Mouse (Mus musculus) adrenal gland, adult (tissue): ENCODE measurements at regions not wholly inside any gene's neighbourhood (a gene's known extent, or its start where the extent isn't known, plus 50 kb on each side); places are given as distances from the start of the nearest gene placed in this dataset.
"Not testable (repeated sequence)": the region's sequence is repeated elsewhere in the genome, so short reads cannot be mapped to it uniquely, and the experiment has no call there.

Experiments used
- DNase-seq, 2 experiments: peaks; one replicate each; pipeline ENCODE4 v3.0.0; 2022 to 2023; ENCODE audit warnings: low spot score in 1 of 2; ENCODE audit not compliant: inconsistent age in 2 of 2

- no peak for DNase-seq
Observed at GRCm38 (mm10) chr3:130833722-130834121, 103.5 kb upstream of the Rpl34 start.

GRCm38 (mm10) chr3:130833082-130833481 is 102.9 kb upstream of the Rpl34 start:
- no peak for DNase-seq

GRCm38 (mm10) chr3:130831788-130832187 is 101.6 kb upstream of the Rpl34 start:
- no peak for DNase-seq

- no peak for DNase-seq
Observed at GRCm38 (mm10) chr3:130828346-130828745, 98.1 kb upstream of the Rpl34 start.

- DNase-seq: peak in 1 of 2 experiments; percentile 34
Observed at GRCm38 (mm10) chr3:130827934-130828333, 97.7 kb upstream of the Rpl34 start.

GRCm38 (mm10) chr3:130827021-130827420 is 96.8 kb upstream of the Rpl34 start:
- DNase-seq: no peak

- DNase-seq: no peak
Observed at GRCm38 (mm10) chr3:130819837-130820098, 89.6 kb upstream of the Rpl34 start.

- DNase-seq: no peak
Observed at GRCm38 (mm10) chr3:130819031-130819836, 89.0 kb upstream of the Rpl34 start.

GRCm38 (mm10) chr3:130818467-130819030 is 88.4 kb upstream of the Rpl34 start:
- peak; percentile 87 to 96 for DNase-seq

- DNase-seq: peak in 1 of 2 experiments; percentile 39
Observed at GRCm38 (mm10) chr3:130809696-130810665, 79.8 kb upstream of the Rpl34 start.

- no peak for DNase-seq
Observed at GRCm38 (mm10) chr3:130805345-130805744, 75.1 kb upstream of the Rpl34 start.

GRCm38 (mm10) chr3:130804327-130804662 is 74.1 kb upstream of the Rpl34 start:
- DNase-seq: peak in 1 of 2 experiments; percentile 39

GRCm38 (mm10) chr3:130803591-130804326 is 73.6 kb upstream of the Rpl34 start:
- peak; percentile 67 to 84 for DNase-seq

GRCm38 (mm10) chr3:130800016-130800415 is 69.8 kb upstream of the Rpl34 start:
- DNase-seq: no peak

- DNase-seq: not testable (repeated sequence)
Observed at GRCm38 (mm10) chr3:130797956-130798355, 67.8 kb upstream of the Rpl34 start.

- no peak for DNase-seq
Observed at GRCm38 (mm10) chr3:130796531-130796930, 66.3 kb upstream of the Rpl34 start.

- DNase-seq: no peak
Observed at GRCm38 (mm10) chr3:130795396-130795795, 65.2 kb upstream of the Rpl34 start.

GRCm38 (mm10) chr3:130794142-130794925 is 64.1 kb upstream of the Rpl34 start:
- no peak for DNase-seq

GRCm38 (mm10) chr3:130780706-130781240 is 50.6 kb upstream of the Rpl34 start:
- DNase-seq: no peak
